Comparison of ENCODE assay signal across 9 mouse cellular contexts in the genomic region with DNA sequence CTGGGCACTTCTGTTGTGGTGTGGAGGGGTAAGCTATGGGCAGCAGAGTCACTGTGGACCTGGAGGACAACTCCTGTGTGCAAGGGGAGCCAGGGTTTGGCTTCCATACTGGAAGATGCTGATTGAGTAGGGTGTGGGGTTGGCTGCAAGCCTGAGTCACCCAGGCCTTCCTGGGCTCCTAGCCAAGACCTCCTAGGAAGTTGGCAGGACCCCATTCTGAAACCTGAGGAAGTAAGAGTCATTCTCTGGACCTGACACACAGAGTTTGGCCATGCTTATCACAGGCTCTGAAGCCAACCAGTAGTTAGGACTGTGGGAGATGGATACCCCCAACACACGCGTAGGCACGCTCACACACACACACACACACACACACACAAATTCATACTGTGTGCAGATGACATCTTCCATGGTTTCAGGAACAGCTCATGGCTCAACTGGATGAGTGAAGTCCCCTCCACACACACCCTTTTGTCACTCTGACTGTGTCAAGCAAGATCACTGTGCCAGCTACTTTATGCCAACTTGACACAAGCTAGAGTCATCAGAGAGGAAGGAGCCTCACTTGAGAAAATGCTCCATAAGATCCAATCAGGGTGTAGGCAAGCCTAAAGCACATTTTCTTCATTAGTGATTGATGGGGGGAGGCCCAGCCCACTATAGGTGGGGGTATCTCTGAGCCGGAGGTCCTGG. TPM values are rescaled to one million over a fixed set of nuclear protein-coding genes. Genes with fewer than 3 reads are reported as not detected.
A peak's percentile ranks its signal among the peaks of the same experiment; 100 is the strongest.
DNase-seq lines count a peak whose midpoint lies in the region.
"Had no signal": no experiment of that assay in that cellular context is flagged by ENCODE, and none has a peak within 500 bp of the region (broad histone marks: within the 10 kb centered on the region; RNA-seq: fewer than 3 reads in every experiment).

No protein-coding gene starts in this region.

- intact Hi-C loops in heart, postnatal 25 days (cut with DNase I) = no loop called here
- intact Hi-C loops in heart, postnatal 36 days (cut with DNase I) = no loop called here

- peak; percentile 95 for DNase-seq in heart, adult 11 months
- no peak for DNase-seq in heart, postnatal 25 days (ENCODE audit: low spot score)
- DNase-seq in 416B (ENCODE audit: low read depth) = peak; percentile 16
- peak; percentile 80 to 87 for DNase-seq in cerebellum, postnatal 14 days
- peak; percentile 27 to 36 for DNase-seq in heart, postnatal 36 days
- DNase-seq in skeletal muscle tissue, adult 2 months (ENCODE audit: low read depth, low spot score) = peak; percentile 92
- no peak for DNase-seq in retina, postnatal 1 day
- DNase-seq in frontal cortex, adult 2 months (ENCODE audit: extremely low spot score in 1 of 2, low spot score in 1 of 2) = no peak

RNA-seq across cellular contexts. Expression of a gene that starts 5.5 kb away (rescaled TPM):
- total RNA-seq in heart, postnatal 25 days (2021) = not detected
- total RNA-seq in heart, postnatal 36 days (2021) = not detected
- polyA plus RNA-seq in frontal cortex, adult 2 months (2012; rRNA removed) = not detected in 2 replicates
- polyA plus RNA-seq: limb, embryonic 13.5 days had no signal

RNA-seq across cellular contexts. Expression of a gene that starts 9.4 kb away (rescaled TPM):
- 10 to 100 TPM in 1 of 2 experiments, 1 to 10 TPM in 1; 9.3 to 10.9 TPM for total RNA-seq in heart, postnatal 25 days (2021)
- 10 to 100 TPM; 13.2 to 13.5 TPM for total RNA-seq in heart, postnatal 36 days (2021)
- 17.8 and 20.9 TPM in 2 replicates for polyA plus RNA-seq in frontal cortex, adult 2 months (2012; rRNA removed)

RNA-seq across cellular contexts. Expression of a gene that starts 29.4 kb away (rescaled TPM):
- 10 to 100 TPM; 12.2 to 13.4 TPM for total RNA-seq in heart, postnatal 25 days (2021)
- 10 to 100 TPM; 14.5 to 20.3 TPM for total RNA-seq in heart, postnatal 36 days (2021)
- polyA plus RNA-seq in frontal cortex, adult 2 months (2012; rRNA removed) = 29.8 and 39.9 TPM in 2 replicates

RNA-seq across cellular contexts. Expression of a gene that starts 32.2 kb away (rescaled TPM):
- 100 to 1,000 TPM; 202 to 203 TPM for total RNA-seq in heart, postnatal 25 days (2021)
- 100 to 1,000 TPM; 196 to 202 TPM for total RNA-seq in heart, postnatal 36 days (2021)
- polyA plus RNA-seq in frontal cortex, adult 2 months (2012; rRNA removed) = 1,072 and 1,398 TPM in 2 replicates

RNA-seq across cellular contexts. Expression of a gene that starts 46.6 kb away (rescaled TPM):
- 1 to 10 TPM; 3.1 to 3.3 TPM for total RNA-seq in heart, postnatal 25 days (2021)
- total RNA-seq in heart, postnatal 36 days (2021) = 1 to 10 TPM; 4.1 to 4.8 TPM
- 8.6 and 10.4 TPM in 2 replicates for polyA plus RNA-seq in frontal cortex, adult 2 months (2012; rRNA removed)

Comparison
In these comparisons a context has a peak if more than half of its experiments do, and no peak if none do; other contexts are left out.
1. DNase-seq: peak in heart, adult 11 months (single experiment), 416B (single experiment), cerebellum, postnatal 14 days (2 of 2), heart, postnatal 36 days (2 of 2) and skeletal muscle tissue, adult 2 months (single experiment); none in heart, postnatal 25 days (single experiment), retina, postnatal 1 day (single experiment) and frontal cortex, adult 2 months (0 of 2).